Mouse (Mus musculus): ENCODE measurements at regions not wholly inside any gene's neighbourhood (a gene's known extent, or its start where the extent isn't known, plus 50 kb on each side); places are given as distances from the start of the nearest gene placed in this dataset.
A peak's percentile ranks its signal among the peaks of the same experiment; 100 is the strongest.

DNA sequence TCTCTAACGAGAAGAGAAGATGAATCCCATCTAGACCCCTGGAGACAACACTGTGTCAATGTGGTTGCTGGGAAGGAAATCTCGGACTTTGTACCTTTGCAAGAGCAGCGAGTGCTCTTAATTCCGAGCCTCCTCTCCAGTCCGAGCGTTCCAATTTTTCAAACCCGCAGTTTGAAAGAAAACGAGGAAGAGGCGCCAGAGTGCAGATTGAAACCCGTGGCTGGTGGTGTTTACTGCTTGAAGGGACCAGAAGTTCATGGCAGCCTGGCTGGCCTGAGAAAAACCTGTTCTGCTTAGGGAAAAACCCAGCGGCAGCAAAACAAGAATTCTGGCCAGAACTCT is 83.7 kb upstream of the Zfp648 start:
- Histone ChIP-seq H3K27ac (replicated peaks) (no peak overlapping the region; the same call in 1 of the 2 replicates), H3K36me3 (no peaks in the 10 kb centered on the region), H3K4me3 (no peak overlapping the region), H3K4me1 (peaks cover 13% of the 10 kb centered on the region), H3K9me3 (replicated peaks) (no peaks in the 10 kb centered on the region), H3K27me3 (ENCODE audit: low read depth, poor library complexity, severe bottlenecking) (no peaks in the 10 kb centered on the region)
- no peak for DNase-seq (ENCODE audit: low spot score)
- 55% methylated on average over 11 of the region's 11 CpGs for WGBS

DNA sequence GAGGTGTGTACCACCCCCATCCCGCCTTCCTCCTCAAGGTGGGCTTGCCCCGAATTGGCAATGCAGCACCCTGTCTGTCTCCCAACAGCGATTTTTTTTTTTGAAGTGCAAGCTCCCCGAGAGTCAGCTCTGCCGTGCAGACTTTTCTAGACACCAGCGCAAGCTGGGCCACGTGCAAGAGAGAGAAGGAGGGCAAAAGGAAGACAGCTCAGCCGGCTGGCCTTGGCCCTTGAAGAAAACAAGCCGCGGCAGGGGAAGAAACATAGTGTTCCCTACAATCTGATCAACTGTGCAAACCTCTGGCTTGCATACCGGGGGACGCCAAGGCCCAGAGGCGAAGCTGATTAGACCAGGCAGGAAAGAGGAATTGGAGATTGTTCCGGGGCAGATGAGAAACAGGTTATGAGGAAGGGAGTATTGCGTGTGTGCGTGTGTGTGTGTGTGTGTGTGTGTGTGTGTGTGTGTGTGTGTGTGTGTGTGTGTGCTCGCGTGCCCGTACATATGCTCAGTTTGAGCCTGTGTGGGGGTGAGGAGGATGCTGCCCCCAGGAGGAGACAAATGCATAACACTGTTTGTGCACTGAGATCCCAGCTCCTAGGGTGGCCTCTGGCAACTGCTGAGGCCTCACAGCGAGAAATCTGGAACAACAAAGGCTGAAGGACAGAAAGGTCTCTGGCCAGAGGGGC is 83.2 kb upstream of the Zfp648 start:
- Histone ChIP-seq H3K27ac (replicated peaks) (no peak overlapping the region; the same call in 1 of the 2 replicates), H3K27me3 (ENCODE audit: low read depth, poor library complexity, severe bottlenecking) (no peaks in the 10 kb centered on the region), H3K36me3 (no peaks in the 10 kb centered on the region), H3K4me1 (peaks cover 13% of the 10 kb centered on the region), H3K9me3 (replicated peaks) (no peaks in the 10 kb centered on the region), H3K4me3 (no peak overlapping the region)
- 56% methylated on average over 18 of the region's 20 CpGs for WGBS
- peak; percentile 16 for DNase-seq (ENCODE audit: low spot score)

DNA sequence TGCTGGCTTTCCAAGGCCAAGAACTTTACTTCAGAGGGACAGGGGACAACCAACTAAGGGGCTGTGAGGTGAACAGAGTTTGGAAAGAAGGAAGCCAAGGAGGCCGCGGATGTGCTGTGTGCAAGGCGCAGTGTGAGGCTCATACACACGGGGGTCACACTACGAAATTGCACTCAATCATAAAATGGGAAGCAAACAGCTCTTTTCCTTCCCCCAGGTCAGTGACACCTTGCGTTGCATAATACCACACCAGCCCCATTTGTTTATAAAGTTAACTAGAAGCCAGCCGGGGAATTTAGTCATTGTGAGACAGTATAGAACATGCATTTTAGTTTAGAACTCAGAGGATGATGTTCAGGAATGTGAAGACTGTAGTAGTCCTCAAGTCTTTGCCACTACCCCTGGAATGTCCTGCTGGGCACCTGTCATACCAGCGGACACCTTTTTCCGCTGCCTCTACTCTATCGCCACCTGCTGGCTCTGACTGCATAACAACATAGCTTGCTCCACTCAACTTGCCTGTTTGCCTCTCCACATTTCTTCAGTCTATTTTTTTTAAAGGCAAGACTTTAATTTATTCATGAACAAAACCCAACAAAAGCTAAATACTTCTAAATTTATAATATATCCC is 82.5 kb upstream of the Zfp648 start:
- peaks cover 13% of the 10 kb centered on the region for H3K4me1 ChIP-seq
- no peak overlapping the region for H3K27ac ChIP-seq (replicated peaks)
- no peaks in the 10 kb centered on the region for H3K9me3 ChIP-seq (replicated peaks)
- 52% methylated on average over 10 of the region's 10 CpGs for WGBS
- no peak overlapping the region for H3K4me3 ChIP-seq
- no peaks in the 10 kb centered on the region for H3K27me3 ChIP-seq (ENCODE audit: low read depth, poor library complexity, severe bottlenecking)
- peak; percentile 57 for DNase-seq (ENCODE audit: low spot score)
- no peaks in the 10 kb centered on the region for H3K36me3 ChIP-seq

DNA sequence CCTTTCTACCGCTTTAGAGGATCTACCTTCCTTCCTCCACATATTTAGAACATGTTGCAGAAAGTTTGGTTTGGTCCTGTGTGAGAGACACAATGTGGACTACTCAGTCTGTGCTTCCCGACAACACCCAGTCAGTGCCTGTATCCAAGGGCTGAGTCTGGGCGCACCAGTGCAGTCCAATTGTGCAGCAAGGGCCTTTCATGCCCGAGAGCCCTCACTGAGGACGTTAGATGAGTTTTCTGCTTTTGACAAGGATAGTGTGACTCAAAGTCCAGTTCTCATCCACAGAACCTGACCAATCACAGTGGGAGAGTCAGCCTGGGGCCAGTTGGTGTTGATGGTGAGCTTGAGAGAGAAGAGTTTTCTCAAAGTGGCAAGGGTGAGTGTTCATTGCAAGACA is 81.4 kb upstream of the Zfp648 start:
- H3K4me1 ChIP-seq, result peaks cover 13% of the 10 kb centered on the region
- WGBS, result 90% methylated on average over 5 of the region's 5 CpGs
- H3K4me3 ChIP-seq, result no peak overlapping the region
- no peaks in the 10 kb centered on the region for H3K27me3 ChIP-seq (ENCODE audit: low read depth, poor library complexity, severe bottlenecking)
- no peak overlapping the region for H3K27ac ChIP-seq (replicated peaks)
- H3K36me3 ChIP-seq, result no peaks in the 10 kb centered on the region
- DNase-seq (ENCODE audit: low spot score), result no peak
- no peaks in the 10 kb centered on the region for H3K9me3 ChIP-seq (replicated peaks)

DNA sequence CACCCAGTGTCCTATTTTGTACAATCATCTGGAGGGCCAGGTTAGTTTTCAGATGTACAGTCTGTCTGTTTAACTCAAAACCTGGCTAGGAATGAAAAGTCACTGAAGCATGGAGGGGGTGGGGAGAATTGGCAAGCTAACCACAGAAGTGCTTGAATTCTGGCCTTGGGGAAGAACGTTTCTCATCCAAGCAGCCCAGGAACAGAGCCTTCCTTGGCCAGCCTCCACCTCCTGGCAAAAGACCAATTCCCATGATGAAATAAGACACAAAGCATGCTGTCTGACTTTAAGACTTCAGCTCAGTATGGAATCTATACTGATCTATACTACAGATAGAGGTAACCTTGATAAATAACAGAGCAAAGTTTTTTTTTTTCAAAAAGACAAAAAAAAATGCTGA is 80.3 kb upstream of the Zfp648 start:
- no peak overlapping the region for H3K4me3 ChIP-seq
- DNase-seq (ENCODE audit: low spot score), result no peak
- H3K27ac ChIP-seq (replicated peaks), result no peak overlapping the region
- H3K4me1 ChIP-seq, result peaks cover 13% of the 10 kb centered on the region
- 71% methylated on average over 1 of the region's 1 CpGs for WGBS
- no peaks in the 10 kb centered on the region for H3K9me3 ChIP-seq (replicated peaks)
- H3K27me3 ChIP-seq (ENCODE audit: low read depth, poor library complexity, severe bottlenecking), result no peaks in the 10 kb centered on the region
- H3K36me3 ChIP-seq, result no peaks in the 10 kb centered on the region

DNA sequence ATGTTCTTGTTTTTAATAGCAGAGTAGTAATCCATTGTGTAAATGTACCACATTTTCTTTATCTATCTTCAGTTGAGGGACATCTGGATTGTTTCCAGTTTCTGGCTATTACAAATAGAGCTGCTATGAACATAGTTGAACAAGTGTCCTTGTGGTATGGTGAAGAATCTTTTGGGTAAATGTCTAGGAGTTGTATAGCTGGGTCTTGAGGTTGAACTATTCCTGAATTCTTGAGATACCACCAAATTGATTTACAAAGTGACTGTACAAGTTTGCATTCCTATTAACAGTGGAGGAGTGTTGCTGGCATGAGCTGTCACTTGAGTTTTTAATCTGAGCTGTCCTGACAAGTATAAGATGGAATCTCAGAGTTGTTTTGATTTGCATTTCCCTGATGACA is 76.0 kb upstream of the Zfp648 start:
- Histone ChIP-seq H3K27ac (replicated peaks) (no peak overlapping the region), H3K9me3 (replicated peaks) (no peaks in the 10 kb centered on the region), H3K27me3 (ENCODE audit: low read depth, poor library complexity, severe bottlenecking) (no peaks in the 10 kb centered on the region), H3K36me3 (no peaks in the 10 kb centered on the region), H3K4me3 (no peak overlapping the region), H3K4me1 (no peaks in the 10 kb centered on the region)
- no peak for DNase-seq (ENCODE audit: low spot score)

DNA sequence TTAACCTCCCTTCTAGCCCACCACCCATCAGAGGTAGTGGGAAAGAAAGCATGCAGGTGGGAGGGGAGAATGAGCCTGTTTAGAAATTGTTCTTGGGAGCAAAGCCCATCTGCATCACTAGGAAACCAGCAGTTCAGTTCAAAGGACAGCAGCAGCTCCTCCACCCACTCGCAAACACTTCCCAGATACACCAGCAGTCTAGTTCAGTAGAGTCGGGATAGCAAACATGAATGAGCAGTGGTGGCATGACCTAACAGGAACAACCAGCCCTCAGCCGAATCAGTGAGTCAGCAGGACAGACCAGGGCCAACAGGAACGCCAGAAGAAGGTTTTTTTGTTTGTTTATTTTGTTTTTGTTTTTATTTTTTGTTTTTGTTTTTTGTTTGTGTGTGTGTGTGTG is 74.5 kb upstream of the Zfp648 start:
- no peak overlapping the region for H3K4me3 ChIP-seq
- no peak for DNase-seq (ENCODE audit: low spot score)
- H3K9me3 ChIP-seq (replicated peaks), result no peaks in the 10 kb centered on the region
- no peaks in the 10 kb centered on the region for H3K27me3 ChIP-seq (ENCODE audit: low read depth, poor library complexity, severe bottlenecking)
- H3K27ac ChIP-seq (replicated peaks), result no peak overlapping the region
- no peaks in the 10 kb centered on the region for H3K36me3 ChIP-seq
- H3K4me1 ChIP-seq, result no peaks in the 10 kb centered on the region
- 78% methylated on average over 4 of the region's 4 CpGs for WGBS

DNA sequence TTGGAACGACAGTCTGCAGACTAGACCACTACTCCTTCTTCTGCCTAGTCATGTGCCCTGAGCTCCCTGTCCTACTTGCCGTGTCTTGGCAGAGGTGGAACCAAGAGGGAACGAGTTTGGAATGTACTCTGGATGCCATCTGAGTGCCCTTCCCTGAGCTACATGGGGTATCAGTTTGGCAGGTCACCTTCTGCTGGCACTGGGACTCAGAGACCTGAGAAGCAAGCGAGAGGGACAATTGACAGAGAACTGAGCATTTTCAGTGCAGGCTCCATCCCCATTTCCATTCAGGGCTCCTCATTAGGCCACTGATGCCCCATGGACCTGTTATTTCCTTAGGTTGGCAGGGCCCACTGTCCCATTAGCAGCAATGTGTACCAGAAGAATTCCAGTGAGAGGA is 61.5 kb upstream of the Zfp648 start:
- H3K36me3 ChIP-seq, result no peaks in the 10 kb centered on the region
- no peak overlapping the region for H3K4me3 ChIP-seq
- H3K27ac ChIP-seq (replicated peaks), result no peak overlapping the region
- H3K9me3 ChIP-seq (replicated peaks), result no peaks in the 10 kb centered on the region
- 80% methylated on average over 4 of the region's 4 CpGs for WGBS
- H3K27me3 ChIP-seq (ENCODE audit: low read depth, poor library complexity, severe bottlenecking), result no peaks in the 10 kb centered on the region
- no peak for DNase-seq (ENCODE audit: low spot score)
- H3K4me1 ChIP-seq, result no peaks in the 10 kb centered on the region

DNA sequence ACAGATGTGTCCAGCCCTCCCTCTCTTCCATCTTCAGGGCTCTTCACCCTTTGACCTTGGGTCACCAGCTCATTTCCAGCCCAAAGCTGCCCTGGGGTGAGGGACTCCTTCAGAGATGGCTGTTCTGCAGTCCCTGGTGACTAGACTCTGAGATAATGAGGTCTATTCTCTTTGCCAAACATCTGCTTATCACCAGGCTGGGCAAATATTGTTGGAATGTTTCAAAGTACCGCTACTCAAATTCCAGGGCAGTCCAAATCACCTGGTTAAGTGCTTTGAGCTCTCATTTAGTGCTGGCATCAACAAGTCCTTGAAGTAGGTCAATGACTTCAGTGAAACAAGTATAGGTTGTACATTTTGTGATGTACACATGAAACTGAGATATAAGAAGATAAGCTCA is 57.3 kb upstream of the Zfp648 start:
- H3K27me3 ChIP-seq (ENCODE audit: low read depth, poor library complexity, severe bottlenecking), result no peaks in the 10 kb centered on the region
- no peaks in the 10 kb centered on the region for H3K9me3 ChIP-seq (replicated peaks)
- H3K36me3 ChIP-seq, result no peaks in the 10 kb centered on the region
- H3K27ac ChIP-seq (replicated peaks), result no peak overlapping the region
- no peak overlapping the region for H3K4me3 ChIP-seq
- H3K4me1 ChIP-seq, result no peaks in the 10 kb centered on the region
- 66% methylated on average over 1 of the region's 1 CpGs for WGBS
- no peak for DNase-seq (ENCODE audit: low spot score)

DNA sequence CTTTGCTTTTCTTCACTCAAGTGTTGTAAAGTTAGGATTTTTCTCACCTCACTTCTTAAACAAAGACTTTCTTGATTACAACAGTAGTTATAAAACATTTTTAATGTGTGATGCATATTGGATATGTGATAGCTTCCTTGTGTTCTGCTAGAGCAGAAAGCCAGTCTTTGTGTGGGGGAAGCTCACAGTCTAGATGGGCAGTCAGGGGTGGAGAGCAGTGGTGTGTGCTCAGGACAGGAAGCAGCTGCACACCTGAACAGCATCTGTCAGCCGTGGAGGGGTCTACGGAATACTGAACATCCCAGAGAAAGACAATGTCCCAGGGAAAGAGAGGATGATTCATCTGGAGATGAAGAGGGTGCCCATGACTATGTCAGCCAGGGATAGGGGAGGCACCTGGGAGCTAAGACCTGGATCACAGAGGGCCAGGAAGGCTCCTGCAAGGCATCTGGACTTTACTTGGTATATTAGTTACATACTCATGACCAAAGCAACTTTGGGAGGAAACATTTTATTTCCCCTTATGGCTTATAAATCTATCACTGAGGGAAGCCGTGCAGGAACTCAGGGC is 53.9 kb upstream of the Zfp648 start:
- Histone ChIP-seq H3K4me3 (no peak overlapping the region), H3K36me3 (no peaks in the 10 kb centered on the region), H3K9me3 (replicated peaks) (no peaks in the 10 kb centered on the region), H3K27ac (replicated peaks) (no peak overlapping the region), H3K27me3 (ENCODE audit: low read depth, poor library complexity, severe bottlenecking) (no peaks in the 10 kb centered on the region), H3K4me1 (peaks cover 9% of the 10 kb centered on the region)
- DNase-seq (ENCODE audit: low spot score), result no peak
- WGBS, result 76% methylated on average over 3 of the region's 3 CpGs

DNA sequence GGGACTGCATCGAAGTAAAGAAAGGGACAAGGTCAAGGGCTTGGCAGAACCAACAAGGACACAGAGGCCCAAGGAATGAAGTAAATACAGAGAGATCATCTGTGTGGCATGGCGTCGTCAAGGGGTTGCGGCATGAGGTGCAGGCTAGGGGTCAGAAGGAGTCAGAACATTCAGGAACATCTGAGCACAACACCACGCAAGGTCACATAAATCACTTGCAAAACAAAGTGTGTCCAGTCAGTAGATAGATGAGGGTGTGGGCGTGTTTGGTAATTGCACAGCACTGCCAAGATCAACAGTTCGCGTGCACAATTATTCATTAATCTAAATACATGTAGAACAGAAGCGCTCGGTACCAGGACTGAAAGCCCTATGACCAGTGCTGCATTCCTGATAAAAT is 52.0 kb upstream of the Zfp648 start:
- no peak overlapping the region for H3K27ac ChIP-seq (replicated peaks)
- no peaks in the 10 kb centered on the region for H3K27me3 ChIP-seq (ENCODE audit: low read depth, poor library complexity, severe bottlenecking)
- DNase-seq (ENCODE audit: low spot score), result no peak
- H3K4me1 ChIP-seq, result peaks cover 9% of the 10 kb centered on the region
- 94% methylated on average over 10 of the region's 10 CpGs for WGBS
- no peaks in the 10 kb centered on the region for H3K9me3 ChIP-seq (replicated peaks)
- no peak overlapping the region for H3K4me3 ChIP-seq
- H3K36me3 ChIP-seq, result no peaks in the 10 kb centered on the region

DNA sequence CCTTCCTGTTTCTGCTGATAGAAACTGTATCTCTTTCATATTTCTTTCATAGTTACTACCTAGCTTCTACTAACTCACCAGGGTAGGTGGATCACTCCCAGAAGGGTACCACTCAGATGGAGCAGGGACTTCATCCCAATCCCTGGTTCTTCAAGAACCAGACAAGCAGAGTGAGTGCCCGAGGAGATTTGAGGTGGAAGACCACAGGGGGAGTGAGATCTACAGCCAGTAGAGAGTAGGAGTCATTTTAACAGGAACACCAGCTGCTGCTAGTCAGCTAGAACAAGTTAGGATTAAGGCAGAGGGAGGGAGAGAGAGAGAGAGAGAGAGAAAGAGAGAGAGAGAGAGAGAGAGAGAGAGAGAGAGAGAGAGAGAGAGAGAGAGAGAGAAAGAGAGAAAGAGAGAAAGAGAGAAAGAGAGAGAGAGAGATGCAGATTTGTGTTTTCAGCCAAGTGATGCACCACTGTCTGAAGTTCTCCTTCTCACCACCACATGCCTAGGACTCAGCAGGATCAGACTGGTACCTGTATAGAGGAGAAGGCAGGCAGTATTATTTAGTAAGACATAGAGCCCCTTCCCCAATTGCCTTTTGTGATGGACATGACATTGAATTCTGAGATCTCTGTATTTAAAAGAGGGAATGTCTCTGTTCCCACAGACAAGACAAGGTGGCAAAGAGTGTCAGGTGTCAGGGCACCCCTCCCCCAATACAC is 51.4 kb upstream of the Zfp648 start:
- H3K27ac ChIP-seq (replicated peaks), result peak overlapping the region; percentile 38; the same call in 1 of the 2 replicates
- WGBS, result 48% methylated on average over 1 of the region's 1 CpGs

More for the DNA sequence above, 51.4 kb upstream of the Zfp648 start:
- peaks cover 9% of the 10 kb centered on the region for H3K4me1 ChIP-seq
- no peaks in the 10 kb centered on the region for H3K36me3 ChIP-seq
- H3K9me3 ChIP-seq (replicated peaks), result no peaks in the 10 kb centered on the region
- DNase-seq (ENCODE audit: low spot score), result no peak
- H3K4me3 ChIP-seq, result no peak overlapping the region
- no peaks in the 10 kb centered on the region for H3K27me3 ChIP-seq (ENCODE audit: low read depth, poor library complexity, severe bottlenecking)
